Mouse (Mus musculus) MEL (cell line): ENCODE measurements around the gene Smg6. TPM values are rescaled to one million over a fixed set of nuclear protein-coding genes. Genes with fewer than 3 reads are reported as not detected.

ENCODE experiments used
- DNase-seq: peaks from one replicate; pipeline ENCODE4 v3.0.0; 2011; ENCODE audit warnings: low read depth, low spot score
- H3K27ac ChIP-seq: 2 replicates; pipeline ENCODE4 v1.5.1; 2012; ENCODE audit warnings: low read depth, mild to moderate bottlenecking, control low read depth, low read length, moderate library complexity; ENCODE audit not compliant: control insufficient read depth
- H3K27me3 ChIP-seq, 2 experiments: fragments of 150-350 bp in 1 of 2; sonication (generic) in 1 of 2; 2 replicates each; pipeline ENCODE4 v1.6.1; 2012; ENCODE audit warnings: low read length in 2 of 2, mild to moderate bottlenecking in 2 of 2, improper control_type of control experiment in 1 of 2, moderate library complexity in 1 of 2; ENCODE audit not compliant: insufficient read depth in 2 of 2, control insufficient read depth in 1 of 2
- H3K36me3 ChIP-seq, 2 experiments: 2 replicates each; pipeline ENCODE4 v1.6.1; 2012 to 2014; ENCODE audit warnings: low read length in 2 of 2, improper control_type of control experiment in 1 of 2, inconsistent platforms in 1 of 2, mild to moderate bottlenecking in 1 of 2; ENCODE audit not compliant: insufficient read depth in 2 of 2, control insufficient read depth in 1 of 2
- H3K4me1 ChIP-seq, 2 experiments: fragments of 150-350 bp in 1 of 2; sonication (generic) in 1 of 2; 2 replicates each; pipeline ENCODE4 v1.6.1; 2012; ENCODE audit warnings: low read length in 2 of 2, improper control_type of control experiment in 1 of 2, mild to moderate bottlenecking in 1 of 2; ENCODE audit not compliant: insufficient read depth in 2 of 2, control insufficient read depth in 1 of 2
- H3K4me3 ChIP-seq, 2 experiments: fragments of 150-350 bp in 1 of 2; sonication (generic) in 1 of 2; 2 replicates each; pipeline ENCODE4 v1.5.1; 2012; ENCODE audit warnings: low read depth in 2 of 2, low read length in 2 of 2, mild to moderate bottlenecking in 2 of 2, moderate library complexity in 2 of 2, control low read depth in 1 of 2, improper control_type of control experiment in 1 of 2; ENCODE audit not compliant: control insufficient read depth in 1 of 2, insufficient read depth in 1 of 2
- H3K79me2 ChIP-seq: 2 replicates; pipeline ENCODE4 v1.6.1; 2012; ENCODE audit warnings: mild to moderate bottlenecking, low read length, moderate library complexity; ENCODE audit not compliant: control insufficient read depth, poor library complexity, insufficient read depth
- H3K9ac ChIP-seq: 2 replicates; pipeline ENCODE4 v1.6.1; 2012; ENCODE audit warnings: low read depth, mild to moderate bottlenecking, control low read depth, low read length, moderate library complexity; ENCODE audit not compliant: control insufficient read depth, poor library complexity, severe bottlenecking
- H3K9me3 ChIP-seq: fragments of 150-350 bp; sonication (generic); replicated peaks from 2 replicates; pipeline ENCODE4 v1.6.1; 2012; ENCODE audit warnings: mild to moderate bottlenecking, low read length, improper control_type of control experiment, moderate library complexity; ENCODE audit not compliant: insufficient read depth
- BHLHE40 ChIP-seq: IDR thresholded peaks from 2 replicates; pipeline ENCODE4 v1.6.1; 2012; ENCODE audit warnings: low read depth, mild to moderate bottlenecking, inconsistent platforms, low read length, improper control_type of control experiment, borderline replicate concordance
- CHD2 ChIP-seq: IDR thresholded peaks from 2 replicates; pipeline ENCODE4 v1.6.1; 2011; ENCODE audit warnings: low read length, improper control_type of control experiment
- CTCF ChIP-seq, 3 experiments: IDR thresholded peaks in 2 of 3; conservative IDR thresholded peaks in 1 of 3; 2 replicates each; pipeline ENCODE4 v1.5.1; 2011 to 2012; ENCODE audit warnings: low read length in 3 of 3, low read depth in 2 of 3, mild to moderate bottlenecking in 2 of 3, improper control_type of control experiment in 1 of 3, inconsistent platforms in 1 of 3, mixed read lengths in 1 of 3, moderate library complexity in 1 of 3; ENCODE audit not compliant: control insufficient read depth in 1 of 3, insufficient read depth in 1 of 3, poor library complexity in 1 of 3, severe bottlenecking in 1 of 3
- EP300 ChIP-seq, 2 experiments: IDR thresholded peaks; 2 replicates each; pipeline ENCODE4 v1.6.1; 2011; ENCODE audit warnings: improper control_type of control experiment in 2 of 2, low read length in 2 of 2, low read depth in 1 of 2, mild to moderate bottlenecking in 1 of 2
- GABPA ChIP-seq: IDR thresholded peaks from 2 replicates; pipeline ENCODE4 v1.6.1; 2012; ENCODE audit warnings: low read depth, mild to moderate bottlenecking, inconsistent platforms, low read length, improper control_type of control experiment, moderate library complexity
- GATA1 ChIP-seq: IDR thresholded peaks from 2 replicates; pipeline ENCODE4 v1.6.1; 2011; ENCODE audit warnings: low read depth, low read length, improper control_type of control experiment
- HCFC1 ChIP-seq: IDR thresholded peaks from 2 replicates; pipeline ENCODE4 v1.6.1; 2012; ENCODE audit warnings: low read depth, mild to moderate bottlenecking, inconsistent platforms, low read length, improper control_type of control experiment, moderate library complexity
- KAT2A ChIP-seq: conservative IDR thresholded peaks from 2 replicates; pipeline ENCODE4 v1.6.1; 2012; ENCODE audit warnings: low read depth, low read length, improper control_type of control experiment, inconsistent platforms
- MAX ChIP-seq: IDR thresholded peaks from 2 replicates; pipeline ENCODE4 v1.6.1; 2011; ENCODE audit warnings: low read length, improper control_type of control experiment
- MYB ChIP-seq: IDR thresholded peaks from 2 replicates; pipeline ENCODE4 v1.6.1; 2011; ENCODE audit warnings: mild to moderate bottlenecking, low read depth, low read length, improper control_type of control experiment
- NELFE ChIP-seq: IDR thresholded peaks from 2 replicates; pipeline ENCODE4 v1.6.1; 2011; ENCODE audit warnings: low read depth, low read length, improper control_type of control experiment
- NRF1 ChIP-seq: IDR thresholded peaks from 2 replicates; pipeline ENCODE4 v1.6.1; 2014; ENCODE audit warnings: low read depth, mild to moderate bottlenecking, inconsistent platforms, low read length, improper control_type of control experiment, moderate library complexity; ENCODE audit not compliant: poor library complexity, insufficient read depth, severe bottlenecking
- POLR2A ChIP-seq, 2 experiments: IDR thresholded peaks; 2 replicates each; pipeline ENCODE4 v1.6.1; 2011 to 2012; ENCODE audit warnings: low read length in 2 of 2, mild to moderate bottlenecking in 2 of 2, control low read depth in 1 of 2, improper control_type of control experiment in 1 of 2, low read depth in 1 of 2, moderate library complexity in 1 of 2; ENCODE audit not compliant: control insufficient read depth in 1 of 2, insufficient read depth in 1 of 2, poor library complexity in 1 of 2
- POLR2AphosphoS5 ChIP-seq: IDR thresholded peaks from 2 replicates; pipeline ENCODE4 v1.6.1; 2012; ENCODE audit warnings: low read depth, borderline replicate concordance, mild to moderate bottlenecking, inconsistent platforms, low read length, moderate library complexity, mixed read lengths
- RAD21 ChIP-seq: IDR thresholded peaks from 2 replicates; pipeline ENCODE4 v1.6.1; 2011; ENCODE audit warnings: mild to moderate bottlenecking, low read depth, low read length, improper control_type of control experiment
- RCOR1 ChIP-seq: IDR thresholded peaks from 2 replicates; pipeline ENCODE4 v1.6.1; 2012; ENCODE audit warnings: low read depth, mild to moderate bottlenecking, inconsistent platforms, low read length, improper control_type of control experiment
- SMC3 ChIP-seq: IDR thresholded peaks from 2 replicates; pipeline ENCODE4 v1.6.1; 2011; ENCODE audit warnings: low read depth, low read length, improper control_type of control experiment
- TAL1 ChIP-seq: IDR thresholded peaks from 2 replicates; pipeline ENCODE4 v1.6.1; 2012; ENCODE audit warnings: mild to moderate bottlenecking, inconsistent platforms, low read length, moderate library complexity, mixed read lengths
- TBP ChIP-seq: IDR thresholded peaks from 2 replicates; pipeline ENCODE4 v1.8.0; 2011; ENCODE audit warnings: low read depth, low read length, improper control_type of control experiment
- UBTF ChIP-seq: IDR thresholded peaks from 2 replicates; pipeline ENCODE4 v1.6.1; 2012; ENCODE audit warnings: low read depth, mild to moderate bottlenecking, inconsistent platforms, low read length, improper control_type of control experiment, moderate library complexity, borderline replicate concordance; ENCODE audit not compliant: insufficient read depth
- USF2 ChIP-seq, 2 experiments: IDR thresholded peaks; 2 replicates each; pipeline ENCODE4 v1.6.1; 2011 to 2012; ENCODE audit warnings: improper control_type of control experiment in 2 of 2, low read length in 2 of 2, borderline replicate concordance in 1 of 2, inconsistent platforms in 1 of 2, low read depth in 1 of 2, mild to moderate bottlenecking in 1 of 2; ENCODE audit not compliant: insufficient read depth in 1 of 2
- ZC3H11A ChIP-seq: IDR thresholded peaks from 2 replicates; pipeline ENCODE4 v1.6.1; 2012; ENCODE audit warnings: low read depth, mild to moderate bottlenecking, inconsistent platforms, low read length, improper control_type of control experiment
- ZKSCAN1 ChIP-seq: IDR thresholded peaks from 2 replicates; pipeline ENCODE4 v1.6.1; 2012; ENCODE audit warnings: low read depth, mild to moderate bottlenecking, inconsistent platforms, low read length, improper control_type of control experiment, moderate library complexity
- ZMIZ1 ChIP-seq: IDR thresholded peaks from 2 replicates; pipeline ENCODE4 v1.6.1; 2012; ENCODE audit warnings: low read depth, mild to moderate bottlenecking, inconsistent platforms, low read length, improper control_type of control experiment, moderate library complexity
- polyA plus RNA-seq, 2 experiments: library from polyadenylated mRNA; stranded (reverse) in 1 of 2; unstranded in 1 of 2; fragments of >175 nt in 1 of 2; fragments of >200 nt in 1 of 2; gene quantifications; 2 replicates each; pipeline versions ENCODE4 v1.2.1 to v1.2.4; 2012; ENCODE audit warnings: low replicate concordance in 2 of 2, low read depth in 1 of 2; ENCODE audit not compliant: insufficient read length in 2 of 2, insufficient read depth in 1 of 2, missing spikeins in 1 of 2
- total RNA-seq: library from RNA; depleted of rRNA; stranded (reverse); fragments of 300-350 nt; gene quantifications from 2 replicates; pipeline ENCODE4 v1.2.3, GENCODE M21; 2012

The Smg6 gene
- total and polyA plus RNA-seq, 3 experiments: 11.6 to 19.0 TPM; not detected in 1

DNA sequence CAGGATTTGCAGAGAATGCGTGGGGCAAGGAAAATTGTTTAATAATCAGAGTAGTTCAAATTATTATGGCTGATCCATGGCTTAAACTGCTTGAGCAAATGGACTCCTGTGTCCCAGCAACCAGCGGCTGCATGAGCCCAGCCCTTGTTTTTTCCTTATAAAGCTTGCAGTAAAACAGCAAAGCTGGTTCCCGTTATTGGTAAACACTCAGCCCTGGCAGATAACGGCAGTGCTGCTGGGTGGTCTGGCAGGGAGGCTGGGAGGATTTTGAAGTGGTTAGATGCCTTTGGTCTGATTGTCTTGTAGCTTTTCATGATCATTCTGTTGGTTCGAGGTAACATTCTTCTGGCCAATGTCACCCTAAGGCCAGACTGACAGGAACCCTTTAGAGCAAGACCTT lies 230.8 kb downstream of the Smg6 start:
- H3K4me1 ChIP-seq: peaks cover 8 to 21% of the 10 kb centered on the region in 2 experiments
- no peaks in the 10 kb centered on the region for H3K27me3 ChIP-seq
- H3K4me3 ChIP-seq: no peak overlapping the region
- TF ChIP-seq KAT2A (no peak), POLR2A (IDR thresholded peaks at IDR 0.05; ENCODE audit: control insufficient read depth in 1 of 2, insufficient read depth in 1 of 2, low read depth in 1 of 2, low read length in 2 of 2, poor library complexity in 1 of 2) (no peak), RAD21 (no peak), HCFC1 (no peak), SMC3 (no peak), EP300 (IDR thresholded peaks at IDR 0.05; ENCODE audit: low read depth in 1 of 2, low read length in 2 of 2) (no peak), MAX (no peak), RCOR1 (no peak), ZC3H11A (no peak)
- H3K36me3 ChIP-seq: peaks cover 1 to 17% of the 10 kb centered on the region in 2 experiments
- DNase-seq: no peak
- no peaks in the 10 kb centered on the region for H3K9me3 ChIP-seq
- no peaks in the 10 kb centered on the region for H3K79me2 ChIP-seq
- no peak overlapping the region for H3K27ac ChIP-seq
- H3K9ac ChIP-seq: no peak overlapping the region

DNA sequence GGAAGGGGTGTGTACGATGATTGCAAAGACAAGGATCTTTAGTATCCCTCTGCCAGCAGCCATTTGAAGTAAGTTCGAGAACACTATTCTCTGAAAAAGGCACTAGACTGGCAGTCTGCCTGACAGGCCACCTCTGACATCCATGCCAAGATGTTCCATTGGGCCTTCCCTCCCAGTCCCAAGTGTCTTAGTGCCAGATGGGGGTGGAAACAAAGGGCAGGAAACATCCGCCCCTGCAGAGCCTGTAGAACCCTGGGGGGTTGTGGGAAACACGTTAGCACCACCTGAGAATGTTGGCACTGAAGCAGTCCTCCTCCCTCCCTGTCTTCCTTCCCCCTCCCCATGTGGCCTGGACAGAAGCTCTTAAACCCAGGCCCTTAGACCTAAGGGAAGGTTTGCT lies 231.4 kb downstream of the Smg6 start:
- H3K9me3 ChIP-seq: no peaks in the 10 kb centered on the region
- H3K36me3 ChIP-seq: peaks cover 0 to 17% of the 10 kb centered on the region in 2 experiments; a peak in 2 of 4 replicates
- H3K4me3 ChIP-seq: no peak overlapping the region
- TF ChIP-seq ZMIZ1 (no peak), UBTF (no peak), NELFE (no peak), NRF1 (no peak), ZC3H11A (no peak), CHD2 (no peak), TBP (no peak), MAX (no peak), BHLHE40 (no peak), GABPA (no peak), ZKSCAN1 (no peak), EP300 (IDR thresholded peaks at IDR 0.05; ENCODE audit: low read depth in 1 of 2, low read length in 2 of 2) (no peak), GATA1 (no peak), CTCF (IDR thresholded peaks at IDR 0.05 in 2 of 3, conservative IDR thresholded peaks at IDR 0.05 in 1 of 3; ENCODE audit: control insufficient read depth in 1 of 3, insufficient read depth in 1 of 3, low read depth in 2 of 3, low read length in 3 of 3, poor library complexity in 1 of 3, severe bottlenecking in 1 of 3) (no peak), POLR2AphosphoS5 (no peak), TAL1 (no peak), USF2 (IDR thresholded peaks at IDR 0.05; ENCODE audit: borderline replicate concordance in 1 of 2, insufficient read depth in 1 of 2, low read depth in 1 of 2, low read length in 2 of 2) (no peak), MYB (no peak)
- peaks cover 8 to 21% of the 10 kb centered on the region in 2 experiments for H3K4me1 ChIP-seq
- no peak overlapping the region for H3K27ac ChIP-seq
- DNase-seq: no peak
- no peaks in the 10 kb centered on the region for H3K27me3 ChIP-seq
- no peaks in the 10 kb centered on the region for H3K79me2 ChIP-seq
- H3K9ac ChIP-seq: no peak overlapping the region
